Mouse (Mus musculus): ENCODE measurements at regions not wholly inside any gene's neighbourhood (a gene's known extent, or its start where the extent isn't known, plus 50 kb on each side); places are given as distances from the start of the nearest gene placed in this dataset.

DNA sequence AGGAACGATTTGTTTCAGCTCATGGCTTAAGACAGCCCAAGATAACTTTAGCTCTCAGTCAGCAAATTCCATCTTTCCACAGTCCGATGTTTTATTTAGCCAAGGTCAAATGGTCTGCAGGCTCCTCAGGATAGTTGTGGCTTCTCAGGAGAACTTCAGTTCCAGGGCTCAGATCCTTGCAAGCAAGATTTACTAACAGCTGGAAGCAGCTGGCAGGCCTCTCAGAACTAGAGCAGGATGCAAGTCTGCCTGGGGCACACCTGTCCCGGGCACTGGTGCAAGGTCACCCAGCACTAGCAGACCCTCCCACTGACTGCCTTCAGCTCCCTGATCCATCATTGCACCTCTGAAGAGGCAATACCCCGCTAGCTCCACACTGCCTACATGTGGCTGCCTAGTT is 227.8 kb downstream of the Prex1 start:
- WGBS: 88% methylated on average over 4 of the region's 4 CpGs
- Histone ChIP-seq H3K36me3 (ENCODE audit: control insufficient read depth, insufficient read depth, low read length) (no peaks in the 10 kb centered on the region), H3K27me3 (ENCODE audit: control insufficient read depth, insufficient read depth, low read length) (no peaks in the 10 kb centered on the region), H3K4me1 (replicated peaks; ENCODE audit: control insufficient read depth, insufficient read depth, low read length) (peaks cover 13% of the 10 kb centered on the region), H3K27ac (ENCODE audit: control insufficient read depth, insufficient read depth, low read length) (no peak overlapping the region), H3K4me3 (ENCODE audit: control insufficient read depth, insufficient read depth, low read length) (no peak overlapping the region)
- no peak for DNase-seq
- TF ChIP-seq CTCF (IDR thresholded peaks at IDR 0.05; ENCODE audit: borderline replicate concordance, control insufficient read depth, extremely low read depth, insufficient read depth, low read length, poor library complexity) (no peak), POLR2A (IDR thresholded peaks at IDR 0.05; ENCODE audit: control insufficient read depth, extremely low read depth, insufficient read depth, low read length, poor library complexity) (no peak)

DNA sequence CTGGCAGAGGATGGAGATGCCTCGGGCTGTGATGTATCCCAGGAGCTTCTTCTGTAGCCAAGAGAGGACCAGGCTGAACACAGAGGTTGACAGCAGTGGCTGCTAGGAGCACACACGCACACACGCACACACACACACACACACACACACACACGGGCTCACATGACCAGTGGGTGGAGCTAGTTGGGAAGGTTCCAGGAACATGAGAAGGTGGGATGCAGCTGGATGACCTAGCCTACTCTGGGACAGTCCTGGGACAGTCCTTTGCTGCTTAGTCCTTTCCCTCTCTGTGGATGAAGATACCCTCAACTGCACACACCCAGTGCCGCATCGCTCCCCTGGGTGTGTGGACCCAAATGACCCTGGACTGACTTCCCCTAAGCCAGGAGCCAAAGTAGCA is 228.3 kb downstream of the Prex1 start:
- no peak for DNase-seq
- WGBS: 94% methylated on average over 6 of the region's 6 CpGs
- H3K27me3 ChIP-seq (ENCODE audit: control insufficient read depth, insufficient read depth, low read length): no peaks in the 10 kb centered on the region
- H3K4me3 ChIP-seq (ENCODE audit: control insufficient read depth, insufficient read depth, low read length): no peak overlapping the region
- no peak overlapping the region for H3K27ac ChIP-seq (ENCODE audit: control insufficient read depth, insufficient read depth, low read length)
- no peaks in the 10 kb centered on the region for H3K36me3 ChIP-seq (ENCODE audit: control insufficient read depth, insufficient read depth, low read length)
- H3K4me1 ChIP-seq (replicated peaks; ENCODE audit: control insufficient read depth, insufficient read depth, low read length): peaks cover 13% of the 10 kb centered on the region
- TF ChIP-seq CTCF (IDR thresholded peaks at IDR 0.05; ENCODE audit: borderline replicate concordance, control insufficient read depth, extremely low read depth, insufficient read depth, low read length, poor library complexity): no peak
- TF ChIP-seq POLR2A (IDR thresholded peaks at IDR 0.05; ENCODE audit: control insufficient read depth, extremely low read depth, insufficient read depth, low read length, poor library complexity): no peak

DNA sequence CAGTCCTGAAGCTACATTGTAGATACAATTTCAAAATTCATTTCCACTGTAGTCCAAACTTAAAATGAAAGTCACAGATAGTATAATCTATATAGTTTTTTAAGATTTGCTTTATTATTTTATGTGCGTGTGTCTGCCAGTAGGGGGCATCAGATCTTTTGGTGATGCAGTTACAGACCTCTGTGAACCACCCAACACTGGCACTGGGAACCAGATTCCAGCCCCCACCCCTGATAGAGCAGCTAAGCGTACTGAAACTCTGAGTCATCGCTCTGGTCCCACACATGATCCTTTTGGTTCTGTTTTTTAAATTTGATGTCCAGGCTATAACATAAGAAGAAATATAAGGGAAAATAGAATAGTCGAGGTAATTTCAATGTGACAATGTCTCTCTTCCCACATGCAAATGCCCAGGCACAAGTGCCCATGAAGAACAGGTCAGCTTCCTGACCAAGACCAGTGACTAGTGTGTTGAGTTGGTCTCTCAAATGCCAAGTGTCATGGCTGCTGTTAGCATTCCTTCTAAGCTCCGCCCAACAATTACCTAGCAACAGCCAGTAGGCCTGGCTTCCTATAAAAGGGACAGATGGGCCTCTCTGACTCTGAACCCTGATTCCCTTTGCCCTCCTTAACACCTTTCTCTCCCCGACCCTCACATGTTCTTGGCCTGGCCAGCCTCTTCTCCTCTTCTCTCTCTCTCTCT is 229.9 kb downstream of the Prex1 start:
- Histone ChIP-seq H3K36me3 (ENCODE audit: control insufficient read depth, insufficient read depth, low read length) (no peaks in the 10 kb centered on the region), H3K27me3 (ENCODE audit: control insufficient read depth, insufficient read depth, low read length) (no peaks in the 10 kb centered on the region), H3K4me1 (replicated peaks; ENCODE audit: control insufficient read depth, insufficient read depth, low read length) (peaks cover 3% of the 10 kb centered on the region; the same call in 1 of the 2 replicates), H3K27ac (ENCODE audit: control insufficient read depth, insufficient read depth, low read length) (no peak overlapping the region), H3K4me3 (ENCODE audit: control insufficient read depth, insufficient read depth, low read length) (no peak overlapping the region)
- WGBS: 91% methylated on average over 6 of the region's 6 CpGs
- no peak for TF ChIP-seq CTCF (IDR thresholded peaks at IDR 0.05; ENCODE audit: borderline replicate concordance, control insufficient read depth, extremely low read depth, insufficient read depth, low read length, poor library complexity)
- TF ChIP-seq POLR2A (IDR thresholded peaks at IDR 0.05; ENCODE audit: control insufficient read depth, extremely low read depth, insufficient read depth, low read length, poor library complexity): no peak
- DNase-seq: no peak

DNA sequence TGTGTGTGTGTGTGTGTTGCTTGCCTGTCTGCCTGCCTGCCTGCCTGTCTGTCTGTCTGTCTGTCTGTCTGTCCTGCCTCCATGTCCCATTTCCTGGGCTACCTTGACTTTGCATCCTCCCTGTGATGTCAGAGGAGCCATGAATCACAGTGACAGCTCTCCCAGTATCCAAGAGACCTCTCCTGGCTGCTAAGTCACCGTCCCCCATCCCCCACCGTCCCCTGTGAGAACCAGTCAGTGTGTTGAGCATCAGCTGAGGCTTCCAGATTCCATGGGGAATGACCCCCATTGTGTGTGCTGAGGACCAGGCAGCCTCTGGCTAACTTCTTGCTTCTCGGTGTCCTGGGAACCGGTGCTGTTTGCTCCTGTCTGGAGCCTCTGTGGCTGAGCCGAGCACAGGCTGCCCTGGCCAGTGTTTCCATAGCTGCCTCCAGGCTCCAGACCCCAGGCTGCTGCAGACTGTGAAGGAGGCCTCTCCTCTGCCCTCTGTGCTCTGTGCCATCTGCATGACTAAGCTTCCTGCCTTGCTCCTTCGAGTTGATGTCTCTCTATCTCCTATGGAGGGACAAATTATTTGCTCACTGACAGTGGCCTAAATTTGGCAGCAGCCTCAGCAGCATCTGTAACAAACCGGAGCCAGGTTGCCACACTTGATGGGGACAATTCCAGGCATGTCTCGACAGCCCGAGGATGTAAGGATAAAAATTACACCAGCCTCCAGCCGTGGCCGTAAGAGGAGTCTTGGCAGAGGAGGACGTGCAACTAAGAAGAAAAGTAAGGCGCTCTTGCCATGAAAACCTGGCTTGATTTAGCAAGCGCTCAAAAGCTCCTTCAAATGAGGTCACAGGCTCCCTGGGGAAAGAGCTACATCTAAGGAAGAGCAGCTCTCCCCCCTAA is 230.7 kb downstream of the Prex1 start:
- no peak for DNase-seq
- no peaks in the 10 kb centered on the region for H3K36me3 ChIP-seq (ENCODE audit: control insufficient read depth, insufficient read depth, low read length)
- no peak overlapping the region for H3K27ac ChIP-seq (ENCODE audit: control insufficient read depth, insufficient read depth, low read length)
- no peaks in the 10 kb centered on the region for H3K27me3 ChIP-seq (ENCODE audit: control insufficient read depth, insufficient read depth, low read length)
- WGBS: 86% methylated on average over 14 of the region's 14 CpGs
- peaks cover 3% of the 10 kb centered on the region; the same call in 1 of the 2 replicates for H3K4me1 ChIP-seq (replicated peaks; ENCODE audit: control insufficient read depth, insufficient read depth, low read length)
- H3K4me3 ChIP-seq (ENCODE audit: control insufficient read depth, insufficient read depth, low read length): no peak overlapping the region
- TF ChIP-seq POLR2A (IDR thresholded peaks at IDR 0.05; ENCODE audit: control insufficient read depth, extremely low read depth, insufficient read depth, low read length, poor library complexity) (no peak), CTCF (IDR thresholded peaks at IDR 0.05; ENCODE audit: borderline replicate concordance, control insufficient read depth, extremely low read depth, insufficient read depth, low read length, poor library complexity) (no peak)

DNA sequence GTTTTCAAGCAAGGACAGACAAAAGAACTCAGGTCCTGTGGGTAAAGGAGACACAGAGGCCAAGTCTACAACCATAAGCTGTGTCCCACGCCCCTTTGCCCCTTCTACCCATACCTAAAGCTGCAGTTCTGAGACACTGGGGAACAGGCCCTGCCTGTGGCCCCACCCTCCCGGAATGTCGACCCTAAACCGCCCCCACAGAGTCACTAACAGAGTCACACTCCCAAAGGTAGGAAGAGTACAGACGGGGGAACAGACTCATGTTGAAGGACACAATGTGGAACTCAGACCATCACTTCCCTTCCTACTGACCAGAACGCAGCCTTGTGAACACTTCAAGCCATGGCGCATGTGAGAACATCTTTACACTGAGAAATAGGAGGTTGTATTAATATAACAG is 231.9 kb downstream of the Prex1 start:
- Histone ChIP-seq H3K27ac (ENCODE audit: control insufficient read depth, insufficient read depth, low read length) (no peak overlapping the region), H3K4me3 (ENCODE audit: control insufficient read depth, insufficient read depth, low read length) (no peak overlapping the region), H3K27me3 (ENCODE audit: control insufficient read depth, insufficient read depth, low read length) (no peaks in the 10 kb centered on the region), H3K4me1 (replicated peaks; ENCODE audit: control insufficient read depth, insufficient read depth, low read length) (0 out of 2 replicates have a peak, but pooled peaks cover 3% of the 10 kb centered on the region), H3K36me3 (ENCODE audit: control insufficient read depth, insufficient read depth, low read length) (no peaks in the 10 kb centered on the region)
- 93% methylated on average over 7 of the region's 7 CpGs for WGBS
- TF ChIP-seq POLR2A (IDR thresholded peaks at IDR 0.05; ENCODE audit: control insufficient read depth, extremely low read depth, insufficient read depth, low read length, poor library complexity) (no peak), CTCF (IDR thresholded peaks at IDR 0.05; ENCODE audit: borderline replicate concordance, control insufficient read depth, extremely low read depth, insufficient read depth, low read length, poor library complexity) (no peak)
- no peak for DNase-seq

DNA sequence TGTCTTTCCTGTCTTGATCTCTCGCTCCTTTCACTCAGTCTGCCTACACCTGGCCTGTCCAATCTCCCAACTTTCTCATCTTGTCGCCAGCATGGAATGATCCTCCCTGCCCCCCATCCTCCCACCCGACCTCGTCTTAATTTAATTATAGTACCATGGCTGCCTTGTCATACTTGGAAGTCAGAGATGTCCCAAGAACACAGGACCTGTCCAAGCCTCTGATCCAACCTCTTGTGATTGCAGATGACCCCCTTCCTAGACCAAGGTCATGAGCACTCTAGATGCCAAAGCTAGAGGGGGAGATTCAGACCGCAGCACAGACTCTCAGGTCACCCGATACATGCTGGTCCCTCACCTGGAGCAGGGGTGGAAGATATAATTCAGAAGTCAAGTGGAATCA is 232.3 kb downstream of the Prex1 start:
- TF ChIP-seq CTCF (IDR thresholded peaks at IDR 0.05; ENCODE audit: borderline replicate concordance, control insufficient read depth, extremely low read depth, insufficient read depth, low read length, poor library complexity): no peak
- no peak for TF ChIP-seq POLR2A (IDR thresholded peaks at IDR 0.05; ENCODE audit: control insufficient read depth, extremely low read depth, insufficient read depth, low read length, poor library complexity)
- H3K4me3 ChIP-seq (ENCODE audit: control insufficient read depth, insufficient read depth, low read length): no peak overlapping the region
- H3K36me3 ChIP-seq (ENCODE audit: control insufficient read depth, insufficient read depth, low read length): no peaks in the 10 kb centered on the region
- no peak for DNase-seq
- no peaks in the 10 kb centered on the region for H3K27me3 ChIP-seq (ENCODE audit: control insufficient read depth, insufficient read depth, low read length)
- H3K4me1 ChIP-seq (replicated peaks; ENCODE audit: control insufficient read depth, insufficient read depth, low read length): 0 out of 2 replicates have a peak, but pooled peaks cover 3% of the 10 kb centered on the region
- WGBS: 92% methylated on average over 6 of the region's 6 CpGs
- H3K27ac ChIP-seq (ENCODE audit: control insufficient read depth, insufficient read depth, low read length): no peak overlapping the region

All from thymus, adult 2 months (tissue).